Comparison of ENCODE assay signal across 11 mouse cellular contexts in genomic region chr2:121660461-121661159, GRCm38 (mm10).
A peak's percentile ranks its signal among the peaks of the same experiment; 100 is the strongest.
DNase-seq lines count a peak whose midpoint lies in the region; ATAC-seq lines count a peak whose summit lies in the region.
"Had no signal": no experiment of that assay in that cellular context is flagged by ENCODE, and none has a peak within 500 bp of the region (broad histone marks: within the 10 kb centered on the region; RNA-seq: fewer than 3 reads in every experiment).

No protein-coding gene starts in this region.

- no peak overlapping the region for H3K4me3 ChIP-seq in forebrain, embryonic 12.5 days (replicated peaks)
- H3K4me3 ChIP-seq in forebrain, embryonic 11.5 days (ENCODE audit: low read depth, low read length): no peak overlapping the region
- H3K4me3 ChIP-seq in midbrain, embryonic 13.5 days (replicated peaks): no peak overlapping the region
- H3K4me3 ChIP-seq in midbrain, embryonic 11.5 days (ENCODE audit: low read depth, low read length): no peak overlapping the region
- no peak overlapping the region for H3K4me3 ChIP-seq in neural tube, embryonic 15.5 days (replicated peaks)

- peak overlapping the region; percentile 63; the same call in 1 of the 2 replicates for H3K27ac ChIP-seq in forebrain, embryonic 12.5 days
- no peak overlapping the region for H3K27ac ChIP-seq in forebrain, embryonic 11.5 days (ENCODE audit: low read depth, low read length)
- H3K27ac ChIP-seq in midbrain, embryonic 13.5 days: peak overlapping the region; percentile 58; the same call in 1 of the 2 replicates
- no peak overlapping the region for H3K27ac ChIP-seq in midbrain, embryonic 11.5 days (ENCODE audit: low read depth, low read length)
- peak overlapping the region; percentile 1; the same call in 1 of the 2 replicates for H3K27ac ChIP-seq in neural tube, embryonic 15.5 days (replicated peaks)

- H3K9ac ChIP-seq in forebrain, embryonic 12.5 days: no peak overlapping the region
- H3K9ac ChIP-seq in forebrain, embryonic 11.5 days (ENCODE audit: low read length): no peak overlapping the region
- no peak overlapping the region for H3K9ac ChIP-seq in midbrain, embryonic 13.5 days (replicated peaks)
- no peak overlapping the region for H3K9ac ChIP-seq in midbrain, embryonic 11.5 days (ENCODE audit: low read length)
- H3K9ac ChIP-seq in neural tube, embryonic 15.5 days (replicated peaks): no peak overlapping the region

- no peak for DNase-seq in forebrain, embryonic 11.5 days (ENCODE audit: low spot score)
- no peak for DNase-seq in midbrain, embryonic 11.5 days (ENCODE audit: low spot score, missing footprints)
- DNase-seq in cerebellum, postnatal 10 days: peak; percentile 41 to 48
- DNase-seq in embryo, embryonic 10.5 days (ENCODE audit: low spot score): no peak
- DNase-seq: heart, adult 18-20 months; kidney, adult 18-20 months; right cerebral cortex, postnatal 25 days; thymus, postnatal 14 days had no signal

- no peaks in the 10 kb centered on the region for H3K27me3 ChIP-seq in forebrain, embryonic 12.5 days
- no peaks in the 10 kb centered on the region for H3K27me3 ChIP-seq in forebrain, embryonic 11.5 days (ENCODE audit: control insufficient read depth, insufficient read depth, low read length)
- H3K27me3 ChIP-seq in midbrain, embryonic 13.5 days: no peaks in the 10 kb centered on the region
- no peaks in the 10 kb centered on the region for H3K27me3 ChIP-seq in midbrain, embryonic 11.5 days (ENCODE audit: control insufficient read depth, insufficient read depth, low read length)
- no peaks in the 10 kb centered on the region for H3K27me3 ChIP-seq in neural tube, embryonic 15.5 days (replicated peaks)

- no peaks in the 10 kb centered on the region for H3K36me3 ChIP-seq in forebrain, embryonic 12.5 days (replicated peaks)
- no peaks in the 10 kb centered on the region for H3K36me3 ChIP-seq in forebrain, embryonic 11.5 days (ENCODE audit: control insufficient read depth, insufficient read depth, low read length)
- no peaks in the 10 kb centered on the region for H3K36me3 ChIP-seq in midbrain, embryonic 13.5 days
- H3K36me3 ChIP-seq in midbrain, embryonic 11.5 days (ENCODE audit: control insufficient read depth, insufficient read depth, low read length): no peaks in the 10 kb centered on the region
- H3K36me3 ChIP-seq in neural tube, embryonic 15.5 days: no peaks in the 10 kb centered on the region

- H3K9me3 ChIP-seq in forebrain, embryonic 12.5 days: no peaks in the 10 kb centered on the region
- no peaks in the 10 kb centered on the region for H3K9me3 ChIP-seq in forebrain, embryonic 11.5 days (ENCODE audit: control insufficient read depth, low read length)
- H3K9me3 ChIP-seq in midbrain, embryonic 13.5 days: no peaks in the 10 kb centered on the region
- no peaks in the 10 kb centered on the region for H3K9me3 ChIP-seq in midbrain, embryonic 11.5 days (ENCODE audit: control insufficient read depth, low read length)
- H3K9me3 ChIP-seq in neural tube, embryonic 15.5 days (replicated peaks): no peaks in the 10 kb centered on the region

- peaks cover 12% of the 10 kb centered on the region for H3K4me1 ChIP-seq in forebrain, embryonic 12.5 days
- H3K4me1 ChIP-seq in forebrain, embryonic 11.5 days (replicated peaks; ENCODE audit: control insufficient read depth, insufficient read depth, low read length): peaks cover 3% of the 10 kb centered on the region; the same call in 1 of the 2 replicates
- peaks cover 20% of the 10 kb centered on the region for H3K4me1 ChIP-seq in midbrain, embryonic 13.5 days (replicated peaks)
- H3K4me1 ChIP-seq in midbrain, embryonic 11.5 days (ENCODE audit: control insufficient read depth, insufficient read depth, low read length): no peaks in the 10 kb centered on the region
- peaks cover 14% of the 10 kb centered on the region for H3K4me1 ChIP-seq in neural tube, embryonic 15.5 days

- 63% methylated on average over 6 of the region's 6 CpGs for WGBS in forebrain, embryonic 12.5 days
- 76% methylated on average over 6 of the region's 6 CpGs for WGBS in forebrain, embryonic 11.5 days
- 62% methylated on average over 6 of the region's 6 CpGs for WGBS in midbrain, embryonic 13.5 days
- WGBS in midbrain, embryonic 11.5 days: 76% methylated on average over 6 of the region's 6 CpGs
- 68% methylated on average over 6 of the region's 6 CpGs for WGBS in neural tube, embryonic 15.5 days

- ATAC-seq in forebrain, embryonic 12.5 days (ENCODE audit: low FRiP score): no peak; the same call in 1 of the 2 replicates
- no peak for ATAC-seq in forebrain, embryonic 11.5 days (replicated peaks; ENCODE audit: low FRiP score)
- ATAC-seq in midbrain, embryonic 13.5 days: no peak
- no peak for ATAC-seq in midbrain, embryonic 11.5 days (ENCODE audit: low FRiP score)
- ATAC-seq in neural tube, embryonic 15.5 days (ENCODE audit: low FRiP score): no peak

- H3K4me2 ChIP-seq in forebrain, embryonic 12.5 days: no peak overlapping the region
- H3K4me2 ChIP-seq in forebrain, embryonic 11.5 days (ENCODE audit: low read depth, low read length, severe bottlenecking): no peak overlapping the region
- no peak overlapping the region for H3K4me2 ChIP-seq in midbrain, embryonic 13.5 days (replicated peaks)
- no peak overlapping the region for H3K4me2 ChIP-seq in midbrain, embryonic 11.5 days
- no peak overlapping the region for H3K4me2 ChIP-seq in neural tube, embryonic 15.5 days

Comparison
In these comparisons a context has a peak if more than half of its experiments do, and no peak if none do; other contexts are left out.
1. H3K27ac ChIP-seq: peak in forebrain, embryonic 12.5 days (single experiment), midbrain, embryonic 13.5 days (single experiment) and neural tube, embryonic 15.5 days (single experiment); none in forebrain, embryonic 11.5 days (single experiment) and midbrain, embryonic 11.5 days (single experiment).
2. DNase-seq: peak in cerebellum, postnatal 10 days (2 of 2); none in forebrain, embryonic 11.5 days (single experiment), midbrain, embryonic 11.5 days (single experiment) and embryo, embryonic 10.5 days (single experiment).